Mouse (Mus musculus) lung, postnatal 14 days (tissue): ENCODE data around the gene Txnip.
A peak's percentile ranks its signal among the peaks of the same experiment; 100 is the strongest.

ENCODE experiments used
- DNase-seq: peaks from one replicate; pipeline ENCODE4 v3.0.0; 2021

Txnip gene

DNA sequence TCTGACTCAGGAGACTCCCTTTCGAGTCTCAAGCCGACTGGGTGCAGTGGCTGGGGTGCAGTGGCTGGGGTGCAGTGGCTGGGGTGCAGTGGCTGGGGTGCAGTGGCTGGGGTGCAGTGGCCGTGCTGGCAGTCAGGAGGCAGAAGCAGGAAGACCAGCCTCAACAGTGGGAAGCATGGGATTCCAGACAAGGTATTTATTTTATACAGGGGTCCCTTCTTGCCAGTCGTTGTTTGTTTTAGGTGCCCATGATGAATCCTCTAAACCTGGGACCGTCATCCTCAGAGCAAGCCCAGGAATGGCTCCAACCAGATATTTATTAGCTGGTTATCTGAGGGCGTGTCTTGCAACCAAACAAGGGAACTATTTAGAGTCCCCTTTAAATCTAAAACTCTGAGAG is 4.2 kb upstream of the Txnip start:
- DNase-seq: no peak

DNA sequence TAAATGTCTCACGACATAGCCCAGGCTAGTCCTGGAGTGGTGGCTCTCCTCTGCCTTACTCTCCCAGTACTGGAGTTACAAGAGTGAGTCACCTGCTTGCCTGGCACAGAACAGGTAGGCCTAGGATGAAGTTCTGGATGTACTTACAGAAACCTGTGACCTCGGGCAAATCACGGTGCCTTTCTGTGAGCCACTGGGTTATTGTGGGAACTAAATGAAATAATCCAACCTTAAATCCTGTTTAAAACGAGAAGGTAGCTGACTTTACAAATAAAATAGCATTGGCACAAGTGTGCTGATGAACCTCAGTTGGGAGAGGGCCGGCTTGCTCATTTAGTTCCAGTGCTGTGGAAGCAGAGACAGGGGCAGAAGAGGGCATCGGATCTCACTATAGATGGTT is 3.5 kb upstream of the Txnip start:
- DNase-seq: no peak

DNA sequence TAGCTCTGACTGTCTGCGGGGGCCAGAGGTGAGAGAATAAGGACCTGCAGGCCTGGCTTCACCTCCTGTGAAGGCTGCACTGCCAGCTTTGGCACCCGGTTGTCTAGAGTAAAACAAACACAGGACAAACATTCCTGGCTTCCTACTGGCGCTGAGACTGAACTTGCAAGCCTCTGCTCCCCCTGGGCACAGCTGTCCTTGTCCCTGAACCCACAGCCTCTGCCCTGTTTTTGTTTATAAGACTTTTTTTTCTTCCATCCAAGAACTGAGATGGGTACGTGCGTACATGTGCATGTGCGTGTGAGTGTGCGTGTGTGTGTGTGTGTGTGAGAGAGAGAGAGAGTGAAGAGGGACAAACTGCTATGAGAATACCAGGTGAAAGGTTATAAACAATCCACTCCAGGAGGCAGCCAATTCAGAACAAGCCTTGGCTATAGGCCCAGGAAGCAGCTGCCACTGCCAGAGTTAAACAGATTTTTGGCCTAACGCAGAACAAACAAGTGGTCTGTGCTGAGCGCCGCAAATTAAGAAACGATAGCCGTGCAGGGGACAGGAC is 2.6 kb upstream of the Txnip start:
- peak; percentile 89 for DNase-seq

DNA sequence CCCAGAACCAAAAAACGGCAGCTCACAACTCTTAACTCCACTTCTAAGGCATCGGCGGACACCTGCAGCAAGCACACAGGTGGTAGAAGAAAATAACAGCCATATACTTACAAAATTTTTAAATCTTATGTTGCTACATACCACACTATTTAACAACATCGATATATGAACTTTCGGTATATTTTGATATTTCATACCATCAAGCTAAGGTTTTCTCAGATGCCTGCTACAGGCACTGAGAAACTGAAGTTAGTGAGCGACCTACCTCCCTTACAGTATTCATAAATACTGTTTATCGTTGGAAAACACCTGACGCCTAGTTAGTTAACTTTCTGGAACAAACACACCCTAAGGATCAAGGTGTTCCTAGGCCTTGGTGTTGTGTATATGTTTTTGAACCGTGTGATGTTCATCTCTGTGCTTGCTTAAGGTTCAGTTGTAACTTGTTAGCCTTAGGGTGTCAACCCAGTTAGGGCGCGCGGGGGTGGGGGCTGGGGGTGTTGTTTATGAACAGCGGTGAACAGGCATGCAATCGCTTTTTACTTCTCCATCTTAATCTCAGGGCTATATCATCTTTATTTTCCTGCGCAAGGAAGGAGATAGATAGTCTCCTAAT is 1.6 kb upstream of the Txnip start:
- no peak for DNase-seq

DNA sequence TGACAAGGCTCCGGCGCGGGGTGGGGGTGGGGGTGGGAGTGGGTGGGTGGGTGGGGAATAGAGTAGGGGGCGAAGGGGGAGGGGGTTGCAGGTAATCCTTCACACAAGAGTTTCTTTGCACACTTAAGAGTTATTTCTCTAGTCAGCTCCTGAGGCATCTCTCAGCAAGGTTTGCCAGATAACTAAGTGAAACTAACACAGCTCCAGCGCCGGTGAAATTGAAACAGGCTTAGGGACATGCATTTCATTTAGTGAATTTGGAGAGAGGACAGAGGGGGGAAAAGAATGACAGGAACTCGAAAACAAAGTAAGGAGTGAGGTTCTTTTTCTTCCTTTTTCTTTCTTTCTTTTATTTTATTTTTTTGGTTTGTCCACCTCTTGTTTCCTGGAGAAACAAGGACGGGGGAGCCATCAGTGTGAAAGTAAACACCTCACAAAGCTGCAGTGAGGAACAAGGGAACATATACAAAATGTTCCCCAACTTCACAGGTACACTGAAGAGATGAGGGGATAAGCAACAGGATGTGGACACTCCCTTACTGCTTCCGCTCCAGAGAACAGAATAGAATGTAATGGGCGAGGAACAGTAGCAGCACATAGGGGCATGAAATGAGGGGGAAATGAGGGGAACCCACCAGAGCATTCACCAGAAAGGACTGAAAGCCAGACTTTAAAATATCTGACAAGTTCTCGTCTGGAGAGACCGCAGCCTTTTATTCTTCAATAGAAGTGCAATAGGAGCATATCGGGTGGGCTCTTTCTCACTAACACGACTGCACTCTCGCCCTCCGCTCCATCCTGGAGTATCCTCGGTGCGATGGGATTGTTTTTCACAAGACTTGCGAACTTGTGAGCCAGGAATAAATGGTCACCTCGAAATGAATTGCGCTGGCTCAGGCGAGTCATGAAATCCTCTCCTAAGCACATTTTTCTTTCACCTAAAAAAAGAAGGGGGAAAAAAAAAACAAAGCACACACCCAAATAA is 814 bp upstream of the Txnip start:
- DNase-seq: peak; percentile 59

DNA sequence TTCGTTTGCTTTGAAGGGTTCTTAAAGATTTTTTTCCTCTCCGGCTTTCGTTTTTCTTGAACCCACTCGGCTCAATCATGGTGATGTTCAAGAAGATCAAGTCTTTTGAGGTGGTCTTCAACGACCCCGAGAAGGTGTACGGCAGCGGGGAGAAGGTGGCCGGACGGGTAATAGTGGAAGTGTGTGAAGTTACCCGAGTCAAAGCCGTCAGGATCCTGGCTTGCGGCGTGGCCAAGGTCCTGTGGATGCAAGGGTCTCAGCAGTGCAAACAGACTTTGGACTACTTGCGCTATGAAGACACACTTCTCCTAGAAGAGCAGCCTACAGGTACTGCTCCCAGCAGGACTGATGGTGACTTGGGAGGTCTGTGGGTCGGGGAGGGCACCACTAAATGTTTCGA is 402 bp downstream of the Txnip start:
- no peak for DNase-seq

DNA sequence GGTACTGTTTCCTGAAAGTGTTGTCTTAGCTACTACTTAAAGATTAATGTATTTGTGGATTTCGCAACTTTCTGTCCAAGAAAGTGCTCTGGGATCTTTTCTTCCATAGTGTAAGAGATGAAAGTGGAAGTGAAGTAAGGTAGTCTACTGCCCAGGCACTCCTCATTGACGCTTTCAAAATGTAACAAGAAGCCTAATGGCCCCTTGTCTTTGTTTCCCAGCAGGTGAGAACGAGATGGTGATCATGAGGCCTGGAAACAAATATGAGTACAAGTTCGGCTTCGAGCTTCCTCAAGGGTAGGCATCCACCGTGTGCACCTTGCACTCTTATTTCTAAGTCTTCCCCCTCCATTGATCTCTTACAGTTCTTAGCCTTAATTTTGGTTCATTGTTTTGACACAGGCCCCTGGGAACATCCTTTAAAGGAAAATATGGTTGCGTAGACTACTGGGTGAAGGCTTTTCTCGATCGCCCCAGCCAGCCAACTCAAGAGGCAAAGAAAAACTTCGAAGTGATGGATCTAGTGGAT is 975 bp downstream of the Txnip start:
- DNase-seq: no peak

DNA sequence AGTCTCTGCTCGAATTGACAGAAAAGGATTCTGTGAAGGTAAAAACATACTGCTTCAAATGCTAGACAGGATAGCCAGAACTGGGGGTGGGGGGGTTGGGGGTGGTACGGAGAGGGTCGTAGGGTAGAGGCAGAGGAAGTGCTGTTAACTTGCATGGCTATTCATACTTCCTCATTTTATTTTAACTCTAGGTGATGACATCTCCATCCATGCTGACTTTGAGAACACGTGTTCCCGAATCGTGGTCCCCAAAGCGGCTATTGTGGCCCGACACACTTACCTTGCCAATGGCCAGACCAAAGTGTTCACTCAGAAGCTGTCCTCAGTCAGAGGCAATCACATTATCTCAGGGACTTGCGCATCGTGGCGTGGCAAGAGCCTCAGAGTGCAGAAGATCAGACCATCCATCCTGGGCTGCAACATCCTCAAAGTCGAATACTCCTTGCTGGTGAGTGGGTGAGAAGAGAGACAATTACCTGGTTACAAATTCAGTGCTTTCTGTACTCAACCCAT is 1.7 kb downstream of the Txnip start:
- DNase-seq: no peak

DNA sequence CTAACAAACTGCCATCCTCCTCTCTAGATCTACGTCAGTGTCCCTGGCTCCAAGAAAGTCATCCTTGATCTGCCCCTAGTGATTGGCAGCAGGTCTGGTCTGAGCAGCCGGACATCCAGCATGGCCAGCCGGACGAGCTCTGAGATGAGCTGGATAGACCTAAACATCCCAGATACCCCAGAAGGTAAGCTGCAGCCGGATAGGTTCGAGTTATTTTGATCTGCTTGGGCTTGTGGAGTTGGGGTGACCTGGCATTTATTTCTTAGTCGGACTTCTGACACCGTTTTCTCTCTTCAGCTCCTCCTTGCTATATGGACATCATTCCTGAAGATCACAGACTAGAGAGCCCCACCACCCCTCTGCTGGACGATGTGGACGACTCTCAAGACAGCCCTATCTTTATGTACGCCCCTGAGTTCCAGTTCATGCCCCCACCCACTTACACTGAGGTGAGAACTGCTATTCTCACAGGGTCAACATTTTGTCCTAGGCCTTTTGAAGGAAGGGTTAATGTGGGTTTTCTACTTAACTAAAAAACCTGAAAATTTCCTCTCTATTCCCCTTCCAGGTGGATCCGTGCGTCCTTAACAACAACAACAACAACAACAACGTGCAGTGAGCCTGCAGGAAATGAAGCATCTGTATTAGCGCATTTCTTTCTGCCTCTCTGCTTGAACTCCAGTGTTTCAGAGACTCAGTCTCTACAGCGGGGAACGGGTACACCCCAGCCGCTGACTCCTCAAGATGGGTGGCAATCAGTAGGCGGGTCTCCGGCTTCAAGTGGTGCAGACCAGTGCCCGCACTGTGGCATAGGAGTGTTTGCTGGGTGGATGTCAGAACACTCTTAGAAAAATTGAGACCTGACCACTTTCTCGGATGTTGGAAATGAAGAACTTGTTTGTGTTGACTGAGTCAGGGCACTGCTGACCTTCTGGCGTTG is 2.4 kb downstream of the Txnip start:
- DNase-seq: no peak

DNA sequence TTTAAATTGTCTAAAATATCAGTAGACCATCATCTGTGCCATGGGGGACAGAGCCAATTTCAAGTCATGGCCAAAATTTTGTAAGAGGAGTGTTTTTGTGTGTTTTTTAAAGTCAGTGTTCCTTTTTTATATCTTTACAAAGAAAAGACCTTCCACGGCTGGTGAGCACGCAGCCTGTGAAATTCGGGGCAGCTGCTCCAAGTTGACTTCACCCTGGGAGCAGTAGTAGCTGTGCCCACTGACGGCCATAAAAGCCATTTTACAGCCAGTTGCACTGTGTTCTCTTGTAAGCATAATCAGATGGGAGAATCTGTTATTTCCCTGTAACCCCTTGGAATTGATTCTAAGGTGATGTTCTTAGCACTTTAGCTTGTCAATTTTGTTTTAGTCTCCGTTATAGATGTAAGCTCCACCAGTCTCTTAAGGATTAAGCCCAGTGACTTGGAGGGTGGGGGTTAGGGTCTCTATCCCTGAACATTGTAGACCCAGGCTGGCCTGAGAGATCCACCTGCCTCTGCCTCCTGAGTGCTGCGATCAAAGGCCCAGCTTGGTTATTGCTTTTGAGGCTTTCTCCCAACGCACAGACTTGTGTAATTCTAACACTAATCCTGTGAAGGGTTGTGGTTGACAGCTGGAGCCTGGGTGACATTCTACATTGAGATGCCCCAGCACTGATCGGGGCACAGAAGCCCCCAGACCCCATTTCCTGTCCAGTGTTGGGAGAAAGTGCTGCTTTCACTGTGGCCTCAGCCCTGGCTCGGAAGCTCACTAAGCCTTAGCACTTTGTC is 3.3 kb downstream of the Txnip start:
- no peak for DNase-seq

DNA sequence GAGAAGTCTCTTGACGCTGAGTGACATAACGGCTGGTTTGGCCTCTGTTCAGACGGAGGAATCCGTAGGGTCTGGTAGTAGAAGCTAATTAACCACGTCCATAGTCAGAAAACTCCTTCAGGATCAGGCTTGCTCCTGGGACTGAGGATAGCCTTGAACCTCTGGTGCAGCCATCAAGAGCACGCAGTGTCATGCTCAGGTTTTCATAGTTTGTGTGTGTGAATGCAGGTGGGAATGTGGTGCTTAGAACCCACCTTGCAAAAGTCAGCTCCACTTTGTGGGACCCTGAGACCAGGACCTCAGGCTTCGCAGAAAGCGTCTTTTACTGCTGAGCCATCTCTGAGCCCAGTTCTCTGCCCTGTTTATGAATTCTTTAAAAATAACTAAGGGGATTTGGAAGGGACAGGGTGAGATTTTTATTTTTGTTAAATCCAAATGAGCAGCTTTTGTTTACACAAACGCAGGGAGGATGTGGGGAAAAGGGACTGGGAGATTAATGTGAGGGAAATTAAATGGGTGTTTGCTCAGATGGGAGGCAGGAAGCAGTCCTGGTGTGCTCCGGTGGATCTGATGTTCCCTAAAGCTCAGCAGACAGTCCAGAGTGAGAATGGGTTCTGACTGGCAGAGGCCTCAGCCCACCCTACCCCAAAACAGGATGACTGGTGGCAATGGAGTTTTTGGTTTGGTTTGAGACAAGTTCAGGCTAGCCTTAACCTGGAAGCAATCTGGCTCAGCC is 4.4 kb downstream of the Txnip start:
- DNase-seq: no peak

DNA sequence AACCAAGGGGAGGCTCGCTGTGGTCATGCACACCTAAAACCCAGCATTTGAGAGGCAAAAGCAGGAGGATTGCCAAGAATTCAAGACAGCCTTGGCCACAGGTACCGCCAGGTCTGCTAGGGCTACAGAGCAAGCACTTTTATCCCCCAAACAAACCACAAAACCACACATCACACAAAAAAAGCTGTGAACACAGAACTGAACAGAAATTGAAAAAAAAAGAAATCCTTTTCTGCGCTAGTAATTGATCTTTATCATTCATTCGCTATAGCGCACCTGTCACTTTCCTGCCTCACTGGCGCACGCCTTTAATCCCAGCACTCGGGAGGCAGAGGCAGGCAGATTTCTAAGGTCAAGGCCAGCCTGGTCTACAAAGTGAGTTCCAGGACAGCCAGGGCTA is 5.5 kb downstream of the Txnip start:
- DNase-seq: no peak

DNA sequence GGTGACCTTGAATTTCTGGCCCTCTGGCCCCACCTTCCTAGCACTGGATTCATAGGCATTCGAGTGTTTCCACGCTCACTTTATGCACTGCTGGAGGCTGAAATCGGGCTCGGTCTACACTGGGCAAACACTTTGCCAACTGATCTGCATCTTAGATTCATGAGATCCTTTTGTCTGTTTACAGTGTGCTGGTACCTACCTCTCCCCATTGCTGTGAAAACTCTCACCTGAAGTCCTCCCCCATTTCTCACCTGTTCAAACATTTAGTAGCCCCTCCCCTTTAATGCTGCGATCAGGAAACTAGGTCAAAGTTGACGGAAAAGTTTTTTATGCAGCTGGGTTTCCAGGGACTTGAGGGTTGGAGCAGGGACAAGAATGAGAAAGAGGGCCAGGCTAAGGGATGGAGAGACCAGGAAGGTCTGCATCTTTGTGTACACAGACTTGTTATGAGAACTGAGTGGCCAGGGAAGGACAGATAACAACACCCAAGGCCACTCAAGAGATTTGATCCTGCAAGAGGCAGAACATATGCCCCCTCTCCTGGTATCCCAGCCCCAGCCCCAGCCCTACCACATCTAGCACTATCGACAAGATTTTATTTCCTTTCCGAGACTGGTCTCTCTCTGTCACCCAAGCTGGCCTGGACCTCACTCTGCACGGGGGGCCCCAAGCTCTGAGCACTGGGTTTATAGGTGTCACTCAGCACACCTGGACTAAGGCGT is 6.3 kb downstream of the Txnip start:
- DNase-seq: peak; percentile 58

DNA sequence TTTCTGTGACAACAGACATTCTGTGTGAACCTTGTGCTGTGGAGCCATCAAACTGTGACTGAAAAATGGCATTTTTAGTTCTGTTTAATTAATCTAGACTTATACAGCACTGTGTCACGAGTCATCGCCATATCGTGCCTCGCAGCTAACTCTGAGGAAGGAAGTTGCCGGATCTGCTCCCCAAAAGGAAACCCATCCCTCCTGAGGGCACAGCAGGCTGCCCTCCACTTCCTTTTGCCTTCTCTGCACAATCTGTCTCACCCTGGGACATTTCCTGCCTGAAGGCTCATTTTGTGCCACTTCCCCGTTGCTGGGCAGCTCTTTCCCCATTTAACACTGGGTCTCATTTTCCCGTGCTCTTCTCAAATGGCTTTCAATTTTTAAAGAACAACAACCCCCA is 6.9 kb downstream of the Txnip start:
- peak; percentile 61 for DNase-seq

DNA sequence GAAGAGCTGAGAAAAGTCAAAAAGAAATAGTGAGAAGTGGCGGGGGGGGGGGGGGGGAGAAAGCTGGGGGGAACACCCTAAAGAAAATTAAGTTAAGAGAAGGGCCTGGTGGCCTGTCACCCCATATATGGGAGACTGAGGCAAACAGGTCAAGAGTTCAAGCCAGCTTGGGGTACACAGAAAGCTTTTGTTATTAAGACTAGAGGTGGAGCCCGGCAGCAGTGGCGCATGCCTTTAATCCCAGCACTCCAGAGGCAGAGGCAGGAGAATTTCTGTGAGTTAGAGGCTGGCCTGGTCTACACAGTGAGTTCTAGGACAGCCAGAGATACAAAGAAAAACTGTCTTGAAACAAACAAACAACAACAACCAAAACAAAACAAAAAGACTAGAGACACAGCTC is 7.3 kb downstream of the Txnip start:
- DNase-seq: no peak

DNA sequence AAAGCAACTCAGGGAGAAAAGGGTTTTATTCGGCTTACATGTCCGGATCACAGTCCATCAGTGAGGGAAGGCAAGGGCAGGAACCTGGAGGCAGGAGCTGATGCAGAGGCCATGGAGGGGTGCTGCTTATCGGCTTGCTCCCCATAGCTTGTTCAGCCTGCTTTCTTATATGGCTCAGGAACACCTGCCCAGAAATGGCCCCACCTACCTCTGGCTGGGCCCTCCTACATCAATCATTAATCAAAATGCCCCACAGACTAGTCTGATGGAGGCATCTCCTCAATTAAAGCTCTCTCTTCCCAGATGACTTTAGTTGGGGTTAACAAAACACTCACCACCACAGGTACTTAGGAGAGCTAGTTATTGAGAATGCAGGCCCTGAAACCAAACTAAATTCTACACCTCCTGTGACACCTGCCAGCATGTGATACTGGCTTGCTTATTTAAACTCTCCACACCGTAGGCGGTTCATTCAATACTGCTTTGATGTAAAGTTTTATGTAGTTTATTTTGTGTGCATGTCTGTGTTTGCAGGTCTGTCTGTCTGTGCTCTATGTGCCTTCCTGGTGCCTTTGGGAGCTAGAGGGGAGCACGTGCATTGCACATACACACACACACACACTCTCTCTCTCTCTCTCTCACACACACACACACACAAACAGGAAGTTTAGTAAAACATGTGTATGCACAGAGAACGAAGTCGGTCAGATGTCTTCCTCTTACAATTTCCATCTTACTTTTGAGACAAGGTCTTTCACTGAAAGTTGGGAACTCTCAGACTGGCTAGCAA is 9.1 kb downstream of the Txnip start:
- DNase-seq: no peak

DNA sequence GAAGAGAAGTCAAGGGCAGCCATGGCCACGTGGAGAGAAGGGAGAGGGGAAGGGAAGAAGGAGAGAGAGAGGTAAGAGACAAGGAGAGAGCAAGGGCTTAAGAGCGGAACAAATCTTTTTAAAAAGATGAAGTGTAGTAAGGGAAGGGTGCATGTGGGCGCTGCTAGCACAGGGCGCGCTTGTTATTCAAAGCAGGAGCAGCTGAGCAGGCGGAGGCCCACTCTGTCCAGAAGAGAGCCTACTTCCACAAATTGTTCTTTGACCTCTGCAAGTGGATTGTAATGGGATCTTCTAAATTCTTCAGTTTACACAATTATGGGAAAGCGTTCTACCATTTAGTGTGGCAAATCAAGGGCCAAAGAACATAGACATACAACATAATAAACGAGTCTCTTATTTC is 10.8 kb downstream of the Txnip start:
- no peak for DNase-seq

DNA sequence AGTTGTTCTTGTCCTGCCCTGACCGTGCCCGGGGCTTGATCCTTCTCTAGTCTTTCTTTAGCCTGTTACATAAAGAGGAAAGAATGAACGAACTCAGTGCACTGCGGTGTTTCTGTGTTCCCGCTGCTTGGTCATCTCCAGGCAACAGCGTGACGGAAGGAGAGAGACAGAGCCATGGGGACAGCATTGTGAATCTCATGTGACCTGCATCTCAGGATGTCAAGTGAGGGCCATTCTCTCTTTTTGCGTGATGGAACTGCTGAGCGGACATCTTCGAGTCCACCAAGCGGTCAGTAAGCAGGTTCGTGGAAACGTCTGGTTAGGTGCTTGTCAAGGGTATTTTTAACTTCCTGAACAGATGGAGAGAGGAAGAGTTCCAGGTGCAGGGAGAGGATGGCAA is 11.7 kb downstream of the Txnip start:
- no peak for DNase-seq

DNA sequence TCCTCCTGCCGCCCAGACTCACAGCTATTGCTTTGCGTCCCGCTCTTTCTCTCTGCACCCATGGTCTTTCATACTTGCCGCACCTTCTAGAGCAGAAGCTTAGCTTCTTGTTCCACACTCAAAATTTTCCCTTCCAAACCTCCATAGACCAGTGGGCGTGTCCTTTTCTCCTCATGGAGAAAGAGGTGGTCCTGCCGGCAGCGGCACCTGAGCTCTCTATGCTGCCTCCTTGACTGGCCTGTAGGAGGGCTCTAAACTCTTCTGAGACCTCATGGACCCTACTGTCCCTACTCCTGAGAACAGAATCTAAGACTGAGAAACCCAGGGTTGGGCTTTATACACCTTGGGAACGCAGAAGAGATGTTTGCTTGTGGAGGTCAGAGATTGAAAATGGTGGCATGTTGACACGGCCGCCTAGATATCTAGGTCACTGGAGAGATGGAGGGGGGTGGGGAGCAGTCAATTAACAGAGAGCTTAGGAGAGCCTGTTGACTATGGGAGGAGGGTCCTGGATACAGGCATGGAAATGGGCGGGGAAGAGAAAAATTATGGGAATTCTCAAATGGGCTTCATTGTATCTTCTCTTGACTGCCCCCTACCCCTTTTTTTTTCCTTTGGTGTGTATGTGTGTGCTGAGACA is 12.3 kb downstream of the Txnip start:
- DNase-seq: no peak
